Mouse (Mus musculus) kidney, embryonic 14.5 days (tissue): ENCODE results near the gene Repin1. TPM values are rescaled to one million over a fixed set of nuclear protein-coding genes. Genes with fewer than 3 reads are reported as not detected.
A peak's percentile ranks its signal among the peaks of the same experiment; 100 is the strongest.

ENCODE experiments used
- ATAC-seq: fragments of 200-750 bp; cut with Nextera tagmentation; 2 replicates; pipeline ENCODE4 v1.8.0; 2017; ENCODE audit warnings: moderate number of reproducible peaks, mild to moderate bottlenecking, moderate TSS enrichment, moderate library complexity; ENCODE audit not compliant: low FRiP score, low TSS enrichment
- H3K27ac ChIP-seq: fragments of 300-500 bp; sonication (generic); 2 replicates; pipeline ENCODE4 v1.5.1; 2014; ENCODE audit warnings: low read depth, mild to moderate bottlenecking, low read length, moderate library complexity, mixed read lengths
- H3K27me3 ChIP-seq: fragments of 300-500 bp; sonication (generic); 2 replicates; pipeline ENCODE4 v1.6.1; 2014; ENCODE audit warnings: mild to moderate bottlenecking, low read length; ENCODE audit not compliant: control insufficient read depth, insufficient read depth
- H3K36me3 ChIP-seq: fragments of 300-500 bp; sonication (generic); 2 replicates; pipeline ENCODE4 v1.6.1; 2014; ENCODE audit warnings: low read length, mixed read lengths; ENCODE audit not compliant: control insufficient read depth, insufficient read depth
- H3K4me1 ChIP-seq: fragments of 300-500 bp; sonication (generic); 2 replicates; pipeline ENCODE4 v1.6.1; 2014; ENCODE audit warnings: low read length, mixed read lengths; ENCODE audit not compliant: control insufficient read depth, insufficient read depth
- H3K4me2 ChIP-seq: fragments of 300-500 bp; sonication (generic); replicated peaks from 2 replicates; pipeline ENCODE4 v1.6.1; 2014; ENCODE audit warnings: low read depth, mild to moderate bottlenecking, low read length
- H3K4me3 ChIP-seq: fragments of 300-500 bp; sonication (generic); 2 replicates; pipeline ENCODE4 v1.5.1; 2014; ENCODE audit warnings: mild to moderate bottlenecking, low read length
- H3K9ac ChIP-seq: fragments of 300-500 bp; sonication (generic); 2 replicates; pipeline ENCODE4 v1.6.1; 2014; ENCODE audit warnings: low read depth, mild to moderate bottlenecking, low read length, moderate library complexity
- H3K9me3 ChIP-seq: fragments of 300-500 bp; sonication (generic); 2 replicates; pipeline ENCODE4 v1.6.1; 2016; ENCODE audit warnings: low read length; ENCODE audit not compliant: control insufficient read depth
- WGBS: fragments of 180-500 bp; shearing (Covaris S2); extraction: QIAGEN DNeasy Blood & Tissue Kit; methylation state at CpG from one replicate; pipeline ENCODE4 v1.1.7; 2014; 5-methylcytosine and 5-hydroxymethylcytosine counted together
- polyA plus RNA-seq: library from polyadenylated mRNA; unstranded; fragments of >200 nt; fragmentation: Nextera tagmentation; extraction: Ambion mirVana; gene quantifications from 2 replicates; pipeline ENCODE4 v1.2.1, GENCODE M21; 2014

Repin1 gene
- polyA plus RNA-seq, 1 experiment from 2014 or later = 47.0 TPM

DNA sequence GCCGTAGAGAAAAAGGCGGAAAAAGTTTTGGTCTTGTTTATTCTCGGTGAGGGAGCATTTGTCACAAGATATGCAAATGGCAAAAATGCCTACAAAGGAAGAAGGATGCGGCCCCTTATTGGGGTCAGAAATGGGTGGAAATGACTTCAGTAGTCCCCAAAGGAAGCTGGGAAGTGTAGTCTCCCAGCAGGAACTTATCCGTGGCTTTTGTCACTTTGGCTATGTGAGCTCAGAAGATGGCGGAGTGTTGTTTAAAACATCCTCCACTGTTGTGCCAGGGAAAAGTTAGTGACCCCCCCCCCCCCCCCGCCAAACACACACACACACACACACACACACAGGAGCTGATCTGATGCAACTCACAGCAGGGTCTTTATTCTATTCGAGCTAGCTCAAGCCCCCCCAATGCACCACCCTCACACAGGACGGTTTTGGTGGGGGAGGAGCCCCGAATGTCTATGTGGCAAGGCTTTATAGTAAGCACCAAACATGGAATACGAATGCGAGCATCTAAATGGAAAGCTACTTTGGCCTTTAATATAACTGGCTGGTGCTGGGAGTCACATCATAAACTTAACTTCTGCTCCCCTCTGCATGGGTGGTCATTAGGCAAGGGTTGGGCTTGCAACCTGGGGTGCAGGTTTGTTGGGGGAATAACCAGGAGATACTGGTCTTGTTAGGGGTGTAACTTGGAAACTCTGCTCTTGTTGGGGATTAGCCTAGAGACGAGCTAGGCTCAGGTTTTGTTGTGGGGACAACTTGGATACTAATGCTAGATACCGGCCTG is 38.4 kb upstream of the Repin1 start:
- Histone ChIP-seq H3K4me3 (peak overlapping the region; percentile 58), H3K27ac (peak overlapping the region; percentile 98), H3K36me3 (no peaks in the 10 kb centered on the region), H3K4me2 (peak overlapping the region; percentile 64), H3K4me1 (peaks cover 5% of the 10 kb centered on the region; the same call in 1 of the 2 replicates), H3K9me3 (no peaks in the 10 kb centered on the region), H3K9ac (peak overlapping the region; percentile 75), H3K27me3 (no peaks in the 10 kb centered on the region)
- peak; percentile 81 for ATAC-seq
- WGBS = 30% methylated on average over 13 of the region's 14 CpGs

DNA sequence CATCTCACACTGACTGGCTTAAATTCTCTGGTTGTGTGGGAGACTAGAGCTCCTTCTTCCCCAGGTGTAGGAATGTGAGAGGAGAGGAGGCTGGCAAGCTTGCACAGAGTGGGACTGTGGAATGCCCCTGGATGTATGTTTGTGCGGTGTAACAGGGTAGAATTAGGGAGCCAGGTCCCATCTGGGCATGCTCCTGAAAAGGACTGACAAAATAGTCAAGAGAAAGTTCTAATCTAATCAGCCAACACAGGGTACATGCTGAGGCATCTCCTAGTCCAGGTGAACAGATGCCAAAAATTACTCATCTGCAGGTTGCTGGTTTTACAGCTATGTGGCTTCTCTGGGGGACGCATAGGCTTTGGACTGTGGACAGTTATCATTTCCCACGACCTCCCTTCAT is 37.7 kb upstream of the Repin1 start:
- Histone ChIP-seq H3K36me3 (no peaks in the 10 kb centered on the region), H3K9me3 (no peaks in the 10 kb centered on the region), H3K27me3 (no peaks in the 10 kb centered on the region), H3K9ac (no peak overlapping the region), H3K4me3 (no peak overlapping the region), H3K27ac (no peak overlapping the region; the same call in 1 of the 2 replicates), H3K4me2 (no peak overlapping the region), H3K4me1 (peaks cover 5% of the 10 kb centered on the region; the same call in 1 of the 2 replicates)
- WGBS = 90% methylated on average over 3 of the region's 3 CpGs
- no peak for ATAC-seq

GRCm38 (mm10) chr6:48565693-48566310 is 27.9 kb upstream of the Repin1 start:
- Histone ChIP-seq H3K4me2 (no peak overlapping the region), H3K27ac (peak overlapping the region; percentile 15; the same call in 1 of the 2 replicates), H3K4me3 (no peak overlapping the region), H3K9ac (no peak overlapping the region), H3K9me3 (no peaks in the 10 kb centered on the region), H3K36me3 (no peaks in the 10 kb centered on the region), H3K4me1 (peaks cover 18% of the 10 kb centered on the region; the same call in 1 of the 2 replicates), H3K27me3 (no peaks in the 10 kb centered on the region)
- 87% methylated on average over 4 of the region's 4 CpGs for WGBS
- ATAC-seq = no peak; the same call in 1 of the 2 replicates

DNA sequence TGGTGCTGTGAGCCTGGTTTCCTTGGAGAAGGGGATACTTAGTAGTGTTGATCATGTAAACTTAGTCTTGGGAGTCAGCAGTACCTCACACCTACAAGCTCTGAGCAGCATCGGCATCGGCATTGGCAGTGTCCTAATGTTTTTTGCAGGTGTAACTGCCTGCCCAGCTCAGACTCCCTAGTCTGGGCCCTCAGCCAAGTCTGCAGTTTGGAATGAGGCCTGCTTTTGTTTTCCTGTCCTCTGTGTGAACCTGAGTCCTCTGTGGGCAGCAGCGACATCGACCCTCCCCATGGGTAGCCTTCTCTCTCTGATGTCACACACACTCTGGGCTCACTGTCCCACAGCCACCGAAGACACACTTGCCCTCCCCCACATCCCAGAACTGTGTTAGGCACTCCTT is 27.4 kb upstream of the Repin1 start:
- peak; percentile 65; the same call in 1 of the 2 replicates for ATAC-seq
- no peak overlapping the region for H3K4me2 ChIP-seq
- no peaks in the 10 kb centered on the region for H3K27me3 ChIP-seq
- no peak overlapping the region for H3K9ac ChIP-seq
- H3K4me3 ChIP-seq = no peak overlapping the region
- H3K9me3 ChIP-seq = no peaks in the 10 kb centered on the region
- 28% methylated on average over 5 of the region's 5 CpGs for whole genome bisulfite sequencing
- H3K36me3 ChIP-seq = no peaks in the 10 kb centered on the region
- peaks cover 19% of the 10 kb centered on the region; the same call in 1 of the 2 replicates for H3K4me1 ChIP-seq
- H3K27ac ChIP-seq = peak overlapping the region; percentile 15; the same call in 1 of the 2 replicates

GRCm38 (mm10) chr6:48568036-48568984 is 25.4 kb upstream of the Repin1 start:
- no peaks in the 10 kb centered on the region for H3K9me3 ChIP-seq
- no peaks in the 10 kb centered on the region for H3K36me3 ChIP-seq
- H3K4me3 ChIP-seq = no peak overlapping the region
- WGBS = 75% methylated on average over 21 of the region's 21 CpGs
- no peaks in the 10 kb centered on the region for H3K27me3 ChIP-seq
- H3K4me1 ChIP-seq = peaks cover 29% of the 10 kb centered on the region; the same call in 1 of the 2 replicates
- H3K9ac ChIP-seq = no peak overlapping the region
- peak overlapping the region; percentile 51; the same call in 1 of the 2 replicates for H3K27ac ChIP-seq
- peak; percentile 47; the same call in 1 of the 2 replicates for ATAC-seq
- H3K4me2 ChIP-seq = no peak overlapping the region

DNA sequence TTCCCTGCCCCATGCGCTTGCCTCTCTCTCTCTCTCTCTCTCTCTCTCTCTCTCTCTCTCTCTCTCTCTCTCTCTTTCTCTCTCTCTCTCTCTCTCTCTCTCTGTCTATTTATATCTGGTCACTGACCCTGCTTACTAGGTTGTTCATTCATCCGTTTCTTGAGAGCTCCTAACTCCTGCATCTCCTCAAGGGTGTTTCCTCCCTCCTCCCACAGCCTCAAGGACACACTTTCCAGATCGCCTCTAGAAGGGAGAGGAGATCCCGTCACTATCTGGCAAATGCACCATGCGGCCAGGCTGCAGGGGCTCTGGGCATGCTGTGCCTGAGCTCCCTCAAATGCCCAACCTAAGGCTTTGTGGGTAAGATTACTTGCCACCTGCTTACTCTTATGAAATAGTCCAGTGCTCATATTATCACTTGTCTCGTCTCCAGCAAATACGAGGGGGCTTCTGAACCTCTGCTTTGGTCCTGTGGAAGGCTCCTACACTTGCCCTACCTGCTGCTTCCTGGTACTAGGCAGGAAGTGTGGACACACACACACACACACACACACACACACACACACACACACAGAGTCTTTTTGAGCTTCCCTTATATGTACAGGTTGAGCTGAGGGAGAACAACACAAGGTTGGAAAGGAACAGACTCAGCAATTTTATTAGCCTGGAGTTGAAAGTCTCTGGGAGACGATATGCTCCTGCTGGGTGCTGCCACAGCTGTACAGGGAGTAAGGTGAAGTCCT is 24.4 kb upstream of the Repin1 start:
- H3K9me3 ChIP-seq = no peaks in the 10 kb centered on the region
- H3K27ac ChIP-seq = peak overlapping the region; percentile 51; the same call in 1 of the 2 replicates
- H3K4me2 ChIP-seq = no peak overlapping the region
- 68% methylated on average over 8 of the region's 8 CpGs for WGBS
- H3K4me1 ChIP-seq = peaks cover 30% of the 10 kb centered on the region; the same call in 1 of the 2 replicates
- H3K9ac ChIP-seq = no peak overlapping the region
- H3K36me3 ChIP-seq = no peaks in the 10 kb centered on the region
- H3K27me3 ChIP-seq = no peaks in the 10 kb centered on the region
- no peak overlapping the region for H3K4me3 ChIP-seq
- no peak for ATAC-seq

GRCm38 (mm10) chr6:48572014-48572413 is 21.7 kb upstream of the Repin1 start:
- Histone ChIP-seq H3K9ac (peak overlapping the region; percentile 28; the same call in 1 of the 2 replicates), H3K27ac (peak overlapping the region; percentile 73; the same call in 1 of the 2 replicates), H3K4me2 (peak overlapping the region; percentile 35), H3K27me3 (no peaks in the 10 kb centered on the region), H3K4me3 (peak overlapping the region; percentile 11; the same call in 1 of the 2 replicates), H3K36me3 (no peaks in the 10 kb centered on the region), H3K9me3 (no peaks in the 10 kb centered on the region), H3K4me1 (peaks cover 24% of the 10 kb centered on the region; the same call in 1 of the 2 replicates)
- ATAC-seq = no peak
- 92% methylated on average over 5 of the region's 5 CpGs for WGBS
